Mouse (Mus musculus): ENCODE results near the gene Il5ra. TPM values are rescaled to one million over a fixed set of nuclear protein-coding genes. Genes with fewer than 3 reads are reported as not detected.

The Il5ra gene
- not detected in 2 replicates for polyA plus RNA-seq (2012; rRNA removed)

- DNase-seq (ENCODE audit: extremely low spot score in 1 of 2, low spot score in 1 of 2), result no peak
Measured at GRCm38 (mm10) chr6:106748887-106749388, at the start of gene Il5ra. Gene Il5ra, minus strand, starts transcription at chr6:106749037.

- DNase-seq (ENCODE audit: extremely low spot score in 1 of 2, low spot score in 1 of 2), result no peak
Measured at GRCm38 (mm10) chr6:106794094-106794814, 45.4 kb upstream of the Il5ra start.

GRCm38 (mm10) chr6:106793621-106794020, 44.8 kb upstream of the Il5ra start:
- no peak for DNase-seq (ENCODE audit: extremely low spot score in 1 of 2, low spot score in 1 of 2)

- no peak for DNase-seq (ENCODE audit: extremely low spot score in 1 of 2, low spot score in 1 of 2)
Measured at GRCm38 (mm10) chr6:106793088-106793487, 44.3 kb upstream of the Il5ra start.

- no peak for DNase-seq (ENCODE audit: extremely low spot score in 1 of 2, low spot score in 1 of 2)
Measured at GRCm38 (mm10) chr6:106792486-106792885, 43.6 kb upstream of the Il5ra start.

DNA sequence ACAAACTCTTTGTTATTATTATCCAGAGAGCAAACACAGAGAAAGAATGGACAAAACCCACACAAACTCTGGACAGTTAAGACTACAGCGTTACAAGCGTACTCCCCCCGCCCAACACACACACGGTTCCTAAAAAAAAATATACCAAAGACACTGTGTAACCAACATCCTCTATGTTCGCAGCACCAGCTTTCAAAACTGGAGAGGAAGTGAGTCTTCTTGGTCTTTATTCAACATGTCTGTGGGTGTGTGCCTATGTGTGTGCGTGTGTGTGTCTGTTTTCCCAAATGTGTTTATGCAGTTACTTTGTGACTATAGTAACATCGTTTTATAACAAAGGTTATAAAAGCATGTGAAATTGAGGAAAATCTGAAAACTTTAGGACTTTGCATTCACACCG, 42.6 kb upstream of the Il5ra start:
- no peak for DNase-seq (ENCODE audit: extremely low spot score in 1 of 2, low spot score in 1 of 2)

- no peak for DNase-seq (ENCODE audit: extremely low spot score in 1 of 2, low spot score in 1 of 2)
Measured at GRCm38 (mm10) chr6:106787138-106787537, 38.3 kb upstream of the Il5ra start.

- no peak for DNase-seq (ENCODE audit: extremely low spot score in 1 of 2, low spot score in 1 of 2)
Measured at GRCm38 (mm10) chr6:106770046-106770445, 21.2 kb upstream of the Il5ra start.

DNA sequence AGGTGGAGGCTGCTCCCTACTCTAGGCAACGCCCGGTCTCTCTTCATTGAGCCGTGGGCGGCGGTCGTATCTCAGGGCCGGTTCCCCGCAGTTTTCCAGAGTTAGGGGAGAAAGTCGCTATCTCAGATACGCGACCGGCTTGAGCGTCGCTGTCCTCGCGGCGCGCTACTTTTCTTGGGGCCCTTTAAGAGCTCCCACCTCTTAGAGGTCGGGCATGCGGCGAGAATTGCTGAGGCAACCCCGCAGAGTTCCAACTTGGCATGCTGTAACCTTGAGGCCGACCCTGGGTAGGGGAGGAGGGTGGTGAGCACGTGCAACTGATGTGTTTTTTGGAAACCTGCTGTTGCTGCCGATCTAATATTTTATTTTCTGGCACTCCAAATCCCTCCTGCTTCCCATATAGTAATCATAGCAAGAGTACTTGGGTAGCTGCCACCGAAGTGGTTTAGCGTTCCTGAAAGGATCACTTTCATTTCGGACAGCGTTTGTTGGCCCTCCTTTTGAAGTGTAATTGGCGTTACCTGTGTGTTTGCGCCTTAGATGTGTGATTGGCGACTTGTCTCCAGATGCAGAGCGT, 20.5 kb upstream of the Il5ra start:
- DNase-seq (ENCODE audit: extremely low spot score in 1 of 2, low spot score in 1 of 2), result no peak

DNA sequence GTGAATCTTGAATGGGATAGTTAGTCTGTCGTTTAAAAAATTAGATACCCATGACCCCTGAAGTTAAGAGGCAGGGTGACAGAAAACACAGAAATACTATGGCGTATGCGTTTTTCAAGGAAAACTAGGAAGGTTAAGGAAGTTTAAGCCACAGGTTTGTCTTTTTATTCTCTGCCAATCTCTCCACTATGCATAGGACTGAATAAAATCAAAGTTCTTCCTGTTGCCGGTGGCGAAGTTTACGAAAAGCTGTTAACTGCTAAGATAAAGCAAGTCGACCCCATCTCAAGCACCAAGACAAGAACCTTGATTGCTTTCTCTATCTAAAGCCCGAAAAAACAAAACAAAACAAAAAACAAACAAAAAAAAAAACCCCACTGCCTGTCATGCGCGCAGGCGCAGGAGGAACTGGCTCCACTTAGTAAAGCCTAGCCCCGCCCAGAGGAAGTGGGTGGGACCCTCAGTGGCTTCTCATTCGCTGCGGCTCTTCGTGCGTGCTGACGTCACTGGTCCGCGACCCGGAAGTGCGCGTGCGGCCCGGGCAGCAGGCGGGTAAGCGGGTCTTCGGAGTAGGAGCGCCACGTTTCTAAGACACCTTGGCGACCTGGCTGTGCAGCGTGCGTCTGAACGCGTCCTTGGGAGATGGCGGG, 19.9 kb upstream of the Il5ra start, which contains the start of gene Trnt1:
TSS of gene Trnt1 (plus strand) at position 481 of the 650 bp plus-strand sequence.
- peak; percentile 95 to 98 for DNase-seq (ENCODE audit: extremely low spot score in 1 of 2, low spot score in 1 of 2)

- no peak for DNase-seq (ENCODE audit: extremely low spot score in 1 of 2, low spot score in 1 of 2)
Measured at GRCm38 (mm10) chr6:106766774-106767173, 17.9 kb upstream of the Il5ra start.

- DNase-seq (ENCODE audit: extremely low spot score in 1 of 2, low spot score in 1 of 2), result no peak
Measured at GRCm38 (mm10) chr6:106765892-106766291, 17.1 kb upstream of the Il5ra start.

- no peak for DNase-seq (ENCODE audit: extremely low spot score in 1 of 2, low spot score in 1 of 2)
Measured at GRCm38 (mm10) chr6:106761486-106761885, 12.6 kb upstream of the Il5ra start.

- DNase-seq (ENCODE audit: extremely low spot score in 1 of 2, low spot score in 1 of 2), result no peak
Measured at GRCm38 (mm10) chr6:106760473-106761218, 11.8 kb upstream of the Il5ra start.

- DNase-seq (ENCODE audit: extremely low spot score in 1 of 2, low spot score in 1 of 2), result no peak
Measured at GRCm38 (mm10) chr6:106758299-106758698, 9.5 kb upstream of the Il5ra start.

DNA sequence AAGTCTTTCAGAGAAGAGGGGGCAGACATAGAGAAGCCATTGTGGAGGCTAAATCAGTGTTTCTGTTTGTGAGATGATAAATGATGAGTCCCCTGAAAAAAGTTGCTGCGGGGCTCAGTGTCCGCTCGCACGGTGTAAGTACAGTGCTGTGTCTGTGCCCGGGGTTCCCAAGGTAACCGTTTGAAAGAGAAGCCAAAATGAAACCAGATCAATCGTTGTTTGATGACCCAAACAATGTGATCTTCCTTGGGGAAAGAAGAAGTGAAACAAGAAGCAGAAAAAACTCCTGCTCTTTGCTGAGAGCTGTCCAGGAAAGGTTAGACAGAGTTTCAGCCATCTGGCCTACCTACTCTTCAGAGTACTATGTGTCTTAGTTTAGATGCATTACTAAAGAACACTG, 1.5 kb upstream of the Il5ra start:
- DNase-seq (ENCODE audit: extremely low spot score in 1 of 2, low spot score in 1 of 2), result no peak

- DNase-seq (ENCODE audit: extremely low spot score in 1 of 2, low spot score in 1 of 2), result no peak
Measured at GRCm38 (mm10) chr6:106747804-106748203, 1.0 kb downstream of the Il5ra start.

- no peak for DNase-seq (ENCODE audit: extremely low spot score in 1 of 2, low spot score in 1 of 2)
Measured at GRCm38 (mm10) chr6:106747251-106747650, 1.6 kb downstream of the Il5ra start.

GRCm38 (mm10) chr6:106745673-106746394, 3.0 kb downstream of the Il5ra start:
- no peak for DNase-seq (ENCODE audit: extremely low spot score in 1 of 2, low spot score in 1 of 2)

- DNase-seq (ENCODE audit: extremely low spot score in 1 of 2, low spot score in 1 of 2), result no peak
Measured at GRCm38 (mm10) chr6:106743556-106744233, 5.1 kb downstream of the Il5ra start.

All from frontal cortex, adult 2 months (tissue).